Mouse (Mus musculus): ENCODE results near the gene Atrnl1.

GRCm38 (mm10) chr19:57936865-57937264, 326.0 kb downstream of the Atrnl1 start:
- TF ChIP-seq CTCF (IDR thresholded peaks at IDR 0.05; ENCODE audit: control insufficient read depth, insufficient read depth, low read length) (no peak), POLR2A (IDR thresholded peaks at IDR 0.05; ENCODE audit: borderline replicate concordance, control insufficient read depth, low read depth, low read length) (no peak)

All from bone marrow, adult 2 months (tissue).